Mouse (Mus musculus): ENCODE data around the gene Gm9125.
"Not testable (repeated sequence)": the region's sequence is repeated elsewhere in the genome, so short reads cannot be mapped to it uniquely, and the experiment has no call there.

Gene Gm9125

DNA sequence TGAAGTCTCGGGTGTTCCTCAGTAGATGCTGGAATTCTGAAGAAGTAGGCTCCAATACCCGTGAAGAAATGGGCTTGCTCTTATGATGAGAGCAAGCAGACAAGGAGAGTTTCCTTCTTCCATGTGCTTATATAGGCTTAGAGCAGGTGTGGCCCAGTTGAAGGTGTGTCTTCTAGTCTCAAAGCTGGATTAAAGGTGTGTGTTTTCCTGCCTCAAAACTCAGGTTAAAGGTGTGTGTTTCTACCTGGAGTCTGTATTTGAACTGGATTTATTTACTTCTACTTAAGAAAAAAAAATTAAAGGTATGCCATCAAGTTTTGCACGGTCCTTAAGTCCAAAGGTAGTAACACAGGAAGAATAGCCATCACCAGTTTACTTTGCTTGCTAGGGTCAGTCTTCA is at the start of gene Gm9125:
Gene Gm9125, minus strand, starts transcription at position 101 of the 400 bp plus-strand sequence.
- DNase-seq (ENCODE audit: low spot score): not testable (repeated sequence)

- DNase-seq (ENCODE audit: low spot score): not testable (repeated sequence)
Measured at GRCm38 (mm10) chr3:94072544-94072943, 17.9 kb upstream of the Gm9125 start, which contains the start of gene Gm10697. TSS of gene Gm10697 (minus strand) at chr3:94072644.

GRCm38 (mm10) chr3:94049566-94050121 is 5.0 kb downstream of the Gm9125 start:
- not testable (repeated sequence) for DNase-seq (ENCODE audit: low spot score)

DNA sequence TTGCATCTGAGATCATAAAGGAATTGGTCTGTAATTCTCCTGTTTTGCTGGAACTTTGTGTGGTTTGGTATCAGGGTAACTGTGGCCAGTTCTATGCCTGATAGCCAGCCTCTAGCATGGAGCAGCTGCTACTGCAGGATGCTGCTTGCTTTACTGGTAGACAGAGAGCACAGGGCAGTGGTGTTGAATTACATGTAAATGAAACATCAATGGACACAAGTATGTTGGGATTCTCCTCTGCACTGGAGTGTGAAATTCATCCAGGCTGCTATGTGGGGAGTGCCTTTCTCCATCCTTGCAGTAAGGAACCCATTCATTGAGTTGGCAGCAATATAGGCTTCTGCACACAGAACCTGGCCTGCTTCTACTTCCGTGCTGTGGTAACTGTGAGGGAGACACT is 16.4 kb downstream of the Gm9125 start:
- DNase-seq (ENCODE audit: low spot score): not testable (repeated sequence)

GRCm38 (mm10) chr3:94034400-94034799 is 20.3 kb downstream of the Gm9125 start:
- DNase-seq (ENCODE audit: low spot score): not testable (repeated sequence)

All from layer of hippocampus, adult 11-12 months (tissue).